Mouse (Mus musculus) heart, postnatal 0 days (tissue): Measurements from ENCODE around the gene Etv4.

Experiments used
- CTCF ChIP-seq: IDR thresholded peaks from 2 replicates; pipeline ENCODE4 v1.5.1; 2016; ENCODE audit warnings: antibody characterized with exemption, control low read depth, low read depth
- EP300 ChIP-seq: IDR thresholded peaks from 2 replicates; pipeline ENCODE4 v1.6.1; 2016; ENCODE audit warnings: antibody characterized with exemption, low read depth

GRCm38 (mm10) chr11:101772449-101772848, 12.7 kb downstream of the Etv4 start:
- TF ChIP-seq CTCF (no peak), EP300 (no peak)
